Mouse (Mus musculus) midbrain, embryonic 14.5 days (tissue): ENCODE measurements around the gene Rab3a. TPM values are rescaled to one million over a fixed set of nuclear protein-coding genes. Genes with fewer than 3 reads are reported as not detected.

Source experiments
- ATAC-seq: fragments of 200-750 bp; cut with Nextera tagmentation; 2 replicates; pipeline ENCODE4 v1.8.0; 2017; ENCODE audit warnings: moderate number of reproducible peaks, moderate library complexity; ENCODE audit not compliant: low FRiP score, low TSS enrichment
- DNase-seq: peaks from one replicate; pipeline ENCODE4 v3.0.0-alpha.2; 2015
- H3K27ac ChIP-seq: fragments of 300-500 bp; sonication (generic); replicated peaks from 2 replicates; pipeline ENCODE4 v1.5.1; 2014; ENCODE audit warnings: mild to moderate bottlenecking, low read depth, low read length, moderate library complexity
- H3K27me3 ChIP-seq: fragments of 300-500 bp; sonication (generic); 2 replicates; pipeline ENCODE4 v1.6.1; 2014; ENCODE audit warnings: low read length, control low read depth, mixed read lengths; ENCODE audit not compliant: control insufficient read depth, insufficient read depth
- H3K36me3 ChIP-seq: fragments of 300-500 bp; sonication (generic); 2 replicates; pipeline ENCODE4 v1.6.1; 2014; ENCODE audit warnings: low read length, control low read depth; ENCODE audit not compliant: control insufficient read depth, insufficient read depth
- H3K4me1 ChIP-seq: fragments of 300-500 bp; sonication (generic); 2 replicates; pipeline ENCODE4 v1.6.1; 2014; ENCODE audit warnings: mild to moderate bottlenecking, antibody characterized with exemption, low read length, control low read depth; ENCODE audit not compliant: control insufficient read depth, insufficient read depth
- H3K4me2 ChIP-seq: fragments of 300-500 bp; sonication (generic); 2 replicates; pipeline ENCODE4 v1.6.1; 2014; ENCODE audit warnings: mild to moderate bottlenecking, low read length, moderate library complexity
- H3K4me3 ChIP-seq: fragments of 300-500 bp; sonication (generic); replicated peaks from 2 replicates; pipeline ENCODE4 v1.5.1; 2014; ENCODE audit warnings: low read depth, low read length
- H3K9ac ChIP-seq: fragments of 300-500 bp; sonication (generic); replicated peaks from 2 replicates; pipeline ENCODE4 v1.6.1; 2014; ENCODE audit warnings: mild to moderate bottlenecking, low read length, moderate library complexity
- H3K9me3 ChIP-seq: fragments of 300-500 bp; sonication (generic); 2 replicates; pipeline ENCODE4 v1.6.1; 2016; ENCODE audit warnings: low read length, control low read depth, mixed read lengths; ENCODE audit not compliant: control insufficient read depth
- WGBS: fragments of 180-500 bp; shearing (Covaris S2); extraction: QIAGEN DNeasy Blood & Tissue Kit; methylation state at CpG from one replicate; pipeline ENCODE4 v1.1.7; 2014; 5-methylcytosine and 5-hydroxymethylcytosine counted together
- polyA plus RNA-seq: library from polyadenylated mRNA; unstranded; fragments of >200 nt; fragmentation: Nextera tagmentation; extraction: Ambion mirVana; gene quantifications from 2 replicates; pipeline ENCODE4 v1.2.1, GENCODE M21; 2014

Rab3a gene
- polyA plus RNA-seq, 1 experiment from 2014 or later, result 407 TPM

- ATAC-seq (no peak), DNase-seq (no peak)
- H3K36me3 ChIP-seq, result peaks cover 71% of the 10 kb centered on the region
- 0 out of 2 replicates have a peak, but pooled peaks cover 2% of the 10 kb centered on the region for H3K27me3 ChIP-seq
- H3K27ac ChIP-seq, result no peak overlapping the region
- 94% methylated on average over 13 of the region's 13 CpGs for WGBS
- 0 out of 2 replicates have a peak overlapping the region, but pooled peaks have one; percentile 9 for H3K9ac ChIP-seq
- no peak overlapping the region for H3K4me2 ChIP-seq
- no peaks in the 10 kb centered on the region for H3K9me3 ChIP-seq
- H3K4me3 ChIP-seq, result no peak overlapping the region
- peaks cover 15% of the 10 kb centered on the region for H3K4me1 ChIP-seq
Measured at GRCm38 (mm10) chr8:70772075-70772474, 17.6 kb downstream of the Rab3a start.

DNA sequence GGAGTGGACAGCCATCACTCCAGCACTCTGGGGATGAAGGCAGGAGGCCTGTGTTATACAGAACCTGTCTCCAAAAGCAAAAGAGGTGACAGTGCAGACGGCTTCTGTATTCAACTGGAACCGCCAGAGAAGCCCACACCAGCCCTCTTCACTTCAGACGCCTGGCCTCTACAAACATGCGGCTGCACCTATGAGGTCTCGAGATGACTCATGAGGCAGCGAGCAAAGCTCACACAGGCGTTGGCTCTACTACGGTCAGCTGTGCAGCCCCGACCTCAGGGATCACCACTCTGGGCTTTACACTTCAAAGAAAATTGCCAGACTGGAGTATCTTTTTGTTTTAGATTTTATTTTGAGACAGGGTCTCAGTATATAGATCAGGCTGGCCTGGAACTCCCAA is 18.4 kb downstream of the Rab3a start:
- 88% methylated on average over 9 of the region's 9 CpGs for WGBS
- H3K27me3 ChIP-seq, result no peaks in the 10 kb centered on the region
- ATAC-seq (no peak), DNase-seq (no peak)
- H3K4me2 ChIP-seq, result no peak overlapping the region
- H3K4me3 ChIP-seq, result no peak overlapping the region
- H3K9ac ChIP-seq, result no peak overlapping the region
- 0 out of 2 replicates have a peak overlapping the region, but pooled peaks have one; percentile 26 for H3K27ac ChIP-seq
- H3K4me1 ChIP-seq, result peaks cover 20% of the 10 kb centered on the region
- no peaks in the 10 kb centered on the region for H3K9me3 ChIP-seq
- peaks cover 67% of the 10 kb centered on the region for H3K36me3 ChIP-seq

DNA sequence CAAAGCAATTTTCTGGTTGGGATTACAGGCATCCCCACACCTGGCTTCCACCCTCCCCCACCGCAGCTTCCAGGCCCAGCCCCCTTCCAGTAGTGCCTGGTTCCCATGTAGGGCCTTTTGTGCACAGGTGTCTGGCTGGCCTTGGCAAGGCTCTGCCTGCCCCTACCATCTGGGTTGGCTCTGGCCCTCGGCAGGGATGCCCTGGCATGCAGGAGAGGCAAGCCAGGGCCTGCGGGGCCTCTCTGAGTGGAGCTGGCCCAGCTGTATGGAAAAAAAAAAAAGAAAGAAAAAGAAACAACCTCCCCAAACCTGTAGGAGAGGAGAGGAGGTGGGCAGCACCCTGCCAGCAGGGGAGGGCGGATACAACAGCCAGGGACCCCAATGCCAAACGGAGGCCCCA is 18.9 kb downstream of the Rab3a start:
- Histone ChIP-seq H3K27me3 (no peaks in the 10 kb centered on the region), H3K27ac (0 out of 2 replicates have a peak overlapping the region, but pooled peaks have one; percentile 26), H3K4me2 (peak overlapping the region; percentile 10), H3K9me3 (no peaks in the 10 kb centered on the region), H3K4me3 (no peak overlapping the region), H3K9ac (0 out of 2 replicates have a peak overlapping the region, but pooled peaks have one; percentile 99), H3K4me1 (peaks cover 25% of the 10 kb centered on the region), H3K36me3 (peaks cover 62% of the 10 kb centered on the region)
- DNase-seq, result no peak
- 85% methylated on average over 5 of the region's 5 CpGs for WGBS
- no peak for ATAC-seq

- H3K27me3 ChIP-seq, result no peaks in the 10 kb centered on the region
- no peak overlapping the region for H3K4me3 ChIP-seq
- peaks cover 62% of the 10 kb centered on the region for H3K36me3 ChIP-seq
- H3K9me3 ChIP-seq, result no peaks in the 10 kb centered on the region
- H3K27ac ChIP-seq, result 0 out of 2 replicates have a peak overlapping the region, but pooled peaks have one; percentile 37
- H3K4me1 ChIP-seq, result peaks cover 25% of the 10 kb centered on the region
- H3K4me2 ChIP-seq, result peak overlapping the region; percentile 10
- peak; percentile 72 for DNase-seq
- no peak for ATAC-seq
- H3K9ac ChIP-seq, result 0 out of 2 replicates have a peak overlapping the region, but pooled peaks have one; percentile 99
- 63% methylated on average over 9 of the region's 9 CpGs for WGBS
Measured at GRCm38 (mm10) chr8:70773833-70774232, 19.4 kb downstream of the Rab3a start.

GRCm38 (mm10) chr8:70774740-70775139 is 20.3 kb downstream of the Rab3a start:
- no peak for ATAC-seq
- peak overlapping the region; percentile 99; the same call in 1 of the 2 replicates for H3K9ac ChIP-seq
- DNase-seq, result no peak
- WGBS, result 94% methylated on average over 18 of the region's 18 CpGs
- peaks cover 25% of the 10 kb centered on the region for H3K4me1 ChIP-seq
- H3K27me3 ChIP-seq, result no peaks in the 10 kb centered on the region
- peak overlapping the region; percentile 72 for H3K4me2 ChIP-seq
- H3K4me3 ChIP-seq, result no peak overlapping the region
- H3K9me3 ChIP-seq, result no peaks in the 10 kb centered on the region
- H3K36me3 ChIP-seq, result peaks cover 62% of the 10 kb centered on the region
- 0 out of 2 replicates have a peak overlapping the region, but pooled peaks have one; percentile 37 for H3K27ac ChIP-seq

DNA sequence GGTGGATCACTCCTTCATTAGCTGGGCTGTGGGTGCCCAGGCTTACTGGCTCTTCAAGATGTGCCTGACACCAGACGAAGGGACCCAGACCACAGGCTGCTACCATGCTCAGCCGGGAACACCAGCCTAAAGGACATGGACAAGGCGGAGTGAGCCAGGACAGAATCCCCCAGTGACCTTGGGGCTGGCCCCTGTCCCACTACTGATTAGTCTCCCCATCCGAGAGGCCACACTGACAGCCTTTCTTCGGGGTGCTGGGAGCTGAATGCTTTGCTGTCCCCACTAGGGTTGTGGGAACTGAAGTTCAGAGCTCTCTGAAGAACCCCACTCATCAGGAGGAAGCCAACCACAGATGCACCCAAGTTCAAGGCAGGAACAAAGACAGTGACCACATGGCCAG is 20.7 kb downstream of the Rab3a start:
- H3K36me3 ChIP-seq, result peaks cover 62% of the 10 kb centered on the region
- 90% methylated on average over 5 of the region's 5 CpGs for WGBS
- no peak for DNase-seq

GRCm38 (mm10) chr8:70775851-70776495 is 21.5 kb downstream of the Rab3a start:
- H3K4me1 ChIP-seq, result peaks cover 25% of the 10 kb centered on the region
- H3K27me3 ChIP-seq, result no peaks in the 10 kb centered on the region
- peak overlapping the region; percentile 97 for H3K27ac ChIP-seq
- H3K9ac ChIP-seq, result peak overlapping the region; percentile 99
- DNase-seq (no peak), ATAC-seq (no peak)
- 2% methylated on average over 34 of the region's 34 CpGs for WGBS
- H3K4me3 ChIP-seq, result peak overlapping the region; percentile 93
- H3K36me3 ChIP-seq, result peaks cover 61% of the 10 kb centered on the region
- H3K9me3 ChIP-seq, result no peaks in the 10 kb centered on the region
- H3K4me2 ChIP-seq, result peak overlapping the region; percentile 72

More for the DNA sequence above, 20.7 kb downstream of the Rab3a start:
- ATAC-seq, result no peak
- Histone ChIP-seq H3K4me3 (peak overlapping the region; percentile 93), H3K4me1 (peaks cover 25% of the 10 kb centered on the region), H3K27me3 (no peaks in the 10 kb centered on the region), H3K9me3 (no peaks in the 10 kb centered on the region), H3K9ac (peak overlapping the region; percentile 99), H3K4me2 (peak overlapping the region; percentile 72), H3K27ac (no peak overlapping the region)

DNA sequence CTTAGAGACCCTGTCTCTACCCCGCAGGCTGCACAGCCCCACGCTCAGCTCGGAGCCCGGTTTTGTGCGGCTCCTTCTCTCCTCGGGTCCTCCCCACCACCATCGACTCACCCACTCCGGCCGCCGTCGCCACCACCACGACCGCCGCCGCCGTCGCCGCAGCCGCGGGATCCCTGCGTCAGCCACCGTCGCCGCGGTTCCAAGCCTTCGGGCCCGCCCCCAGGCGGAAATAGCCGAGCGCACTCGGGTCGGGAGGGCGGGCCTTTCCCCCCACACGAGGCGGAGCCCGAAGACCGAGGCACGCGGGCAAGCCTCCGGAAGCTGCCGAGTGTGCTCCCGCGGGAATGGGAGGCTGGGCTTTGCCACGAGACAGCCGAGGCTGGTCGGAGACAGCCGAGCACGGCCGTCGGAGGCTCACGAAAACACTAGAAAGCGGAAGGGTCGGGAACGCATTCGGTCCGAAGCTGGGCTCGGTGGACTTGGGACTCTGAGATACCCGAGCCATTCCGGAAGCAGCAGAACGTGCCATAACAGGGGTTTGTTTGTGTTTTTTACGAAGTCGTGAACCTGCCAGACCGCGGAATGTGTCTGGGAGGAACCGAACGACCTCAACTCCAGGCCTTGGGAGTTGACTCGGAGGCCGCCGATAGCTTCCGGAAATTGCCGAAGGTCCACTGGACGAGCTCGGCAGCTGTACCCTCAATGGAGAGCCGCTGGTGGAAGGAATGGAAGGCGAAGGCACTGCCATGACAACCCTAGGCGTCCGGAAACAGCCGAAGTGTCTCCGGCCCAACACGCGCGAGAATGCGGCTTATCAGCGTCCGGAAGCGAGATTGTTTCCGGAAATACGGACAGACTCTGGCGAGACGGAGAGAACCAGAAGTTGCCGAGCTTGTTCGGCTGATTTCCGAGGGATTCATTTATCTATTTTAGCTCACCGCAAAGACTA is 22.3 kb downstream of the Rab3a start, which contains the start of gene Pik3r2:
TSS of gene Pik3r2 (minus strand) at position 218 of the 949 bp plus-strand sequence.
- Histone ChIP-seq H3K4me3 (peak within 1 kb of the TSS; percentile 93), H3K4me2 (peak within 1 kb of the TSS; percentile 72), H3K36me3 (peaks cover 62% of the 10 kb centered on the region), H3K9ac (peak within 1 kb of the TSS; percentile 99), H3K27ac (peak within 1 kb of the TSS; percentile 97), H3K9me3 (no peaks in the 10 kb centered on the region), H3K27me3 (no peaks in the 10 kb centered on the region), H3K4me1 (peaks cover 25% of the 10 kb centered on the region)
- WGBS, result under 1% methylated on average over 94 of the region's 94 CpGs
- DNase-seq (peak; percentile 100), ATAC-seq (peak; percentile 94)
